Mouse (Mus musculus) small intestine, adult 2 months (tissue): Measurements from ENCODE around the gene Adgrg5.

Source experiments
- CTCF ChIP-seq: fragments of 200-500 bp; IDR thresholded peaks from 2 replicates; pipeline ENCODE4 v1.5.1; 2012; ENCODE audit warnings: low read depth, mild to moderate bottlenecking, control low read depth, inconsistent platforms, low read length, moderate library complexity, mixed read lengths; ENCODE audit not compliant: insufficient replicate concordance, insufficient read length; ENCODE audit errors: extremely low read depth
- POLR2A ChIP-seq: fragments of 200-500 bp; IDR thresholded peaks from 2 replicates; pipeline ENCODE4 v1.6.1; 2012; ENCODE audit warnings: low read depth, mild to moderate bottlenecking, control low read depth, inconsistent platforms, low read length, moderate library complexity

DNA sequence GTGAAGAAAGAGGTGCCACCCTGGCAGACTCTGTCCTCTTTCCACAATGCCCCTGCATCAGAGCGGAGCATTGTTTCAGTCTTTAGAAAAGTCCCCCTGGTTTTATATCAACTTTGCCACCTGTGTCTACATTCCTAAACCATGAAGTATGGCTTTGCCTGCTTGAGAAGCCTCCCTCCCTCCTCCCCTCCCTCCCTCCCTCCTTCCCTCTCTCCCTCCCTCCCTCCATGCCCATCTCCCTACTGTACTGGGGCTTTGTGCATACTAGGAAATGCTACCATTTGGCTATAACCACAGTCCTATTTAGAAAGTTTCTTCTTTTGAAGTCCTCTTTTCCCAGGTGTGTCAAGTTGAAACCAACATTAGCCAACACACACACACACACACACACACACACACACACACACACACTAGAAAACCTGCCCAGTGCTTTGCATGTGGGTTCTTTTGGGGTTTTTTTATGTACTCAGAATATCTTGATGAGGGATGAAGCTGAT, 32.6 kb downstream of the Adgrg5 start:
- TF ChIP-seq POLR2A: no peak
- TF ChIP-seq CTCF: no peak
